In the genomic region with DNA sequence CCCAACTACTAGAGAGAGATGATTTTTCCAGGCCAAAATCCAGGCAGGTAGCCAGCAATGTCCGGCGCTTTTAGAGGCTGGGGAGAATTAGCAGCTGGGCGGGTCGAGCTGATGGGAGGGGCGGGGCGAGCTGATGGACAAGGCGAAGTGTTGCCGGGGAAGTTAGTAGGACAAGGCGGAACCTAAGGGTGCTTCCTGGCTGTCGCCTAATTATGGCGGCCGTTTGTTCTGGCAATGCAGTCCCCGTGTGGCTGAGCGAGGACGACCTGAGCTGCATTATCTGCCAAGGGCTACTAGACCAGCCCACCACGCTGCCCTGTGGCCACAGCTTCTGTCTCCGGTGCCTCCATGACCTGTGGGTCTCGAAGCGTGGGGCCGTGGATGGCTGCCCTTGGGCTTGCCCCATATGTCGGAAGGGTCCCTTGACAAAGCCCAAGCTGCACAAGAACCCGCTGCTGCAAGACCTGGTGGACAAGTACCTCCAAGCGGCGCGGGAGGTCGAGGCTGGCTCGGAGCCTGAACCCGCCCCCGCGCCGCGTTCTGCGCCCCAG, we compare ENCODE assay signal across 8 mouse cellular contexts. TPM values are rescaled to one million over a fixed set of nuclear protein-coding genes. Genes with fewer than 3 reads are reported as not detected.
A peak's percentile ranks its signal among the peaks of the same experiment; 100 is the strongest.
DNase-seq lines count a peak whose midpoint lies in the region; ATAC-seq and TF ChIP-seq lines count a peak whose summit lies in the region.

A gene (plus strand): TSS at position 147 of the 551 bp plus-strand sequence.

- H3K9me3 ChIP-seq in embryonic facial prominence, embryonic 14.5 days (ENCODE audit: control insufficient read depth, low read length): no peaks in the 10 kb centered on the region
- H3K9me3 ChIP-seq in limb, embryonic 12.5 days: no peaks in the 10 kb centered on the region
- no peaks in the 10 kb centered on the region for H3K9me3 ChIP-seq in midbrain, embryonic 14.5 days (ENCODE audit: control insufficient read depth, low read length)

- peak within 1 kb of the TSS; percentile 72 for H3K4me2 ChIP-seq in embryonic facial prominence, embryonic 14.5 days (ENCODE audit: low read depth, low read length)
- peak within 1 kb of the TSS; percentile 77 for H3K4me2 ChIP-seq in limb, embryonic 12.5 days
- peak within 1 kb of the TSS; percentile 60 for H3K4me2 ChIP-seq in midbrain, embryonic 14.5 days (ENCODE audit: low read length)

- H3K4me3 ChIP-seq in bone marrow, adult 2 months (replicated peaks; ENCODE audit: control insufficient read depth, low read depth, low read length): peak within 1 kb of the TSS; percentile 96
- H3K4me3 ChIP-seq in embryonic facial prominence, embryonic 14.5 days (ENCODE audit: low read depth, low read length): peak within 1 kb of the TSS; percentile 69
- peak within 1 kb of the TSS; percentile 99 for H3K4me3 ChIP-seq in heart, adult 2 months
- peak within 1 kb of the TSS; percentile 66 for H3K4me3 ChIP-seq in limb, embryonic 12.5 days (replicated peaks)
- H3K4me3 ChIP-seq in midbrain, embryonic 14.5 days (replicated peaks; ENCODE audit: low read depth, low read length): peak within 1 kb of the TSS; percentile 42

- H3K36me3 ChIP-seq in embryonic facial prominence, embryonic 14.5 days (ENCODE audit: control insufficient read depth, insufficient read depth, low read length): no peaks in the 10 kb centered on the region
- H3K36me3 ChIP-seq in heart, adult 2 months (ENCODE audit: control insufficient read depth, insufficient read depth, low read length): peaks cover 3% of the 10 kb centered on the region; the same call in 1 of the 2 replicates
- no peaks in the 10 kb centered on the region for H3K36me3 ChIP-seq in limb, embryonic 12.5 days
- no peaks in the 10 kb centered on the region for H3K36me3 ChIP-seq in midbrain, embryonic 14.5 days (ENCODE audit: control insufficient read depth, insufficient read depth, low read length)

- no peaks in the 10 kb centered on the region for H3K79me2 ChIP-seq in heart, adult 2 months (replicated peaks; ENCODE audit: control insufficient read depth, insufficient read depth, low read length)

- peak; percentile 90; the same call in 1 of the 2 replicates for TF ChIP-seq EP300 in heart, adult 2 months (IDR thresholded peaks at IDR 0.05; ENCODE audit: insufficient read depth, low read depth, low read length)

- ATAC-seq in embryonic facial prominence, embryonic 14.5 days (ENCODE audit: low read depth): peak; percentile 97
- ATAC-seq in limb, embryonic 12.5 days (ENCODE audit: insufficient number of reproducible peaks, insufficient read depth, low FRiP score, low TSS enrichment, low read depth): peak; percentile 87
- no peak for ATAC-seq in midbrain, embryonic 14.5 days (ENCODE audit: low FRiP score, low TSS enrichment)

- peak; percentile 95 for TF ChIP-seq POLR2A in bone marrow, adult 2 months (IDR thresholded peaks at IDR 0.05; ENCODE audit: borderline replicate concordance, control insufficient read depth, low read depth, low read length)
- TF ChIP-seq POLR2A in heart, adult 2 months (IDR thresholded peaks at IDR 0.05; ENCODE audit: insufficient read depth, low read depth, low read length): peak; percentile 96

- under 1% methylated on average over 33 of the region's 33 CpGs for WGBS in bone marrow, adult 2 months
- WGBS in embryonic facial prominence, embryonic 14.5 days: 2% methylated on average over 31 of the region's 33 CpGs
- under 1% methylated on average over 33 of the region's 33 CpGs for WGBS in heart, adult 2 months
- WGBS in limb, embryonic 12.5 days: 1% methylated on average over 33 of the region's 33 CpGs
- 2% methylated on average over 33 of the region's 33 CpGs for WGBS in midbrain, embryonic 14.5 days

- DNase-seq in 3T3-L1 (ENCODE audit: low read depth, low spot score): peak; percentile 98
- peak; percentile 94 for DNase-seq in embryonic facial prominence, embryonic 14.5 days (ENCODE audit: low spot score)
- DNase-seq in heart, adult 2 months: peak; percentile 92 to 93
- peak; percentile 94 to 96 for DNase-seq in kidney, adult 8-10 months
- DNase-seq in midbrain, embryonic 14.5 days: peak; percentile 75
- DNase-seq in spleen, adult 12 weeks (ENCODE audit: low spot score): peak; percentile 68

- intact Hi-C loops in heart, adult 2 months (cut with DNase I): loop anchor here (2.0 to 5.0 kb wide), 2 partner anchors 41 to 96 kb away; a partner anchor contains a TSS

- H3K9ac ChIP-seq in embryonic facial prominence, embryonic 14.5 days (ENCODE audit: low read depth, low read length): peak within 1 kb of the TSS; percentile 83
- H3K9ac ChIP-seq in heart, adult 2 months (ENCODE audit: low read depth, low read length): peak within 1 kb of the TSS; percentile 92
- H3K9ac ChIP-seq in limb, embryonic 12.5 days (replicated peaks): peak within 1 kb of the TSS; percentile 75
- peak within 1 kb of the TSS; percentile 58 for H3K9ac ChIP-seq in midbrain, embryonic 14.5 days (replicated peaks; ENCODE audit: low read length)

- H3K27me3 ChIP-seq in embryonic facial prominence, embryonic 14.5 days (replicated peaks; ENCODE audit: control insufficient read depth, insufficient read depth, low read length): no peaks in the 10 kb centered on the region
- H3K27me3 ChIP-seq in heart, adult 2 months (ENCODE audit: control insufficient read depth, insufficient read depth, low read length): no peaks in the 10 kb centered on the region
- no peaks in the 10 kb centered on the region for H3K27me3 ChIP-seq in limb, embryonic 12.5 days
- H3K27me3 ChIP-seq in midbrain, embryonic 14.5 days (ENCODE audit: control insufficient read depth, insufficient read depth, low read length): no peaks in the 10 kb centered on the region

- TF ChIP-seq CTCF in bone marrow, adult 2 months (IDR thresholded peaks at IDR 0.05; ENCODE audit: control insufficient read depth, insufficient read depth, low read length): no peak
- TF ChIP-seq CTCF in heart, adult 2 months (IDR thresholded peaks at IDR 0.05): no peak

- H3K4me1 ChIP-seq in bone marrow, adult 2 months (ENCODE audit: control insufficient read depth, insufficient read depth, low read length): no peaks in the 10 kb centered on the region
- H3K4me1 ChIP-seq in embryonic facial prominence, embryonic 14.5 days (ENCODE audit: control insufficient read depth, insufficient read depth, low read length): no peaks in the 10 kb centered on the region
- H3K4me1 ChIP-seq in heart, adult 2 months (ENCODE audit: control insufficient read depth, insufficient read depth, low read length): no peaks in the 10 kb centered on the region; the same call in none of the 2 replicates
- no peaks in the 10 kb centered on the region for H3K4me1 ChIP-seq in limb, embryonic 12.5 days (replicated peaks)
- no peaks in the 10 kb centered on the region for H3K4me1 ChIP-seq in midbrain, embryonic 14.5 days (ENCODE audit: control insufficient read depth, insufficient read depth, low read length)

- H3K27ac ChIP-seq in bone marrow, adult 2 months (ENCODE audit: control insufficient read depth, insufficient read depth, low read depth, low read length, poor library complexity): peak within 1 kb of the TSS; percentile 92
- H3K27ac ChIP-seq in embryonic facial prominence, embryonic 14.5 days (replicated peaks; ENCODE audit: low read depth, low read length): peak within 1 kb of the TSS; percentile 88
- peak within 1 kb of the TSS; percentile 98 for H3K27ac ChIP-seq in heart, adult 2 months
- H3K27ac ChIP-seq in limb, embryonic 12.5 days: peak within 1 kb of the TSS; percentile 78
- H3K27ac ChIP-seq in midbrain, embryonic 14.5 days (replicated peaks; ENCODE audit: low read depth, low read length): no peak within 1 kb of the TSS

RNA-seq across cellular contexts. Expression of the gene that starts here (rescaled TPM):
- polyA plus RNA-seq in bone marrow, adult 2 months (2011; ENCODE audit: insufficient read depth, insufficient read length, low replicate concordance, missing spikeins): 2.3 and 6.0 TPM in 2 replicates
- polyA plus RNA-seq in embryonic facial prominence, embryonic 14.5 days (2014; fragmentation: Nextera tagmentation; extraction: Ambion mirVana): 6.7 and 8.3 TPM in 2 replicates
- total RNA-seq in heart, adult 2 months (2021): 1 to 10 TPM; 4.4 to 4.6 TPM
- 5.4 and 6.3 TPM in 2 replicates for polyA plus RNA-seq in heart, adult 2 months (2012; rRNA removed)
- 6.3 and 6.4 TPM in 2 replicates for polyA plus RNA-seq in limb, embryonic 12.5 days (2016; fragmentation: Nextera tagmentation; extraction: Ambion mirVana)
- polyA plus RNA-seq in midbrain, embryonic 14.5 days (2014; fragmentation: Nextera tagmentation; extraction: Ambion mirVana): 1.5 and 3.0 TPM in 2 replicates

Comparison
In these comparisons a context has a peak if more than half of its experiments do, and no peak if none do; other contexts are left out.
1. H3K4me3 ChIP-seq: peak in every context shown above with its lines; median percentile 99 in heart, adult 2 months; 96 in bone marrow, adult 2 months; 69 in embryonic facial prominence, embryonic 14.5 days; 66 in limb, embryonic 12.5 days; 42 in midbrain, embryonic 14.5 days.